Mouse (Mus musculus) olfactory bulb, adult 2 months (tissue): ENCODE results near the gene Rnf43. TPM values are rescaled to one million over a fixed set of nuclear protein-coding genes. Genes with fewer than 3 reads are reported as not detected.

ENCODE experiments used
- H3K27ac ChIP-seq: fragments of 200-500 bp; 2 replicates; pipeline ENCODE4 v1.5.1; 2012; ENCODE audit warnings: low read depth, low read length; ENCODE audit not compliant: insufficient read depth
- H3K4me1 ChIP-seq: fragments of 200-500 bp; 2 replicates; pipeline ENCODE4 v1.6.1; 2012; ENCODE audit warnings: low read length; ENCODE audit not compliant: control insufficient read depth, insufficient read depth
- H3K4me3 ChIP-seq: fragments of 200-500 bp; 2 replicates; pipeline ENCODE4 v1.5.1; 2012; ENCODE audit warnings: mild to moderate bottlenecking, low read depth, low read length, moderate library complexity; ENCODE audit not compliant: insufficient read depth
- CTCF ChIP-seq: fragments of 200-500 bp; IDR thresholded peaks from 2 replicates; pipeline ENCODE4 v1.5.1; 2012; ENCODE audit warnings: low read depth, mild to moderate bottlenecking, low read length, moderate library complexity; ENCODE audit not compliant: insufficient read depth
- POLR2A ChIP-seq: fragments of 200-500 bp; IDR thresholded peaks from 2 replicates; pipeline ENCODE4 v1.6.1; 2012; ENCODE audit warnings: mild to moderate bottlenecking, low read depth, low read length, moderate library complexity; ENCODE audit not compliant: insufficient read depth
- WGBS: fragments of 180-500 bp; shearing (Covaris S2); methylation state at CpG from one replicate; pipeline ENCODE4 v1.1.7; 2018; 5-methylcytosine and 5-hydroxymethylcytosine counted together
- polyA plus RNA-seq: library from polyadenylated mRNA; stranded (reverse); fragments of >200 nt; gene quantifications from 2 replicates; pipeline ENCODE4 v1.2.4, GENCODE M21; 2012; ENCODE audit warnings: low replicate concordance; ENCODE audit not compliant: missing spikeins, insufficient read depth, insufficient read length

The Rnf43 gene
- polyA plus RNA-seq, 1 experiment = not detected

- TF ChIP-seq CTCF (no peak), POLR2A (no peak)
- Histone ChIP-seq H3K4me3 (peak overlapping the region; percentile 18; the same call in 1 of the 2 replicates), H3K27ac (no peak overlapping the region), H3K4me1 (no peaks in the 10 kb centered on the region; the same call in 1 of the 2 replicates)
- 88% methylated on average over 25 of the region's 25 CpGs for WGBS
These were observed 94.8 kb downstream of the Rnf43 start for GRCm38 (mm10) chr11:87757001-87757954.

DNA sequence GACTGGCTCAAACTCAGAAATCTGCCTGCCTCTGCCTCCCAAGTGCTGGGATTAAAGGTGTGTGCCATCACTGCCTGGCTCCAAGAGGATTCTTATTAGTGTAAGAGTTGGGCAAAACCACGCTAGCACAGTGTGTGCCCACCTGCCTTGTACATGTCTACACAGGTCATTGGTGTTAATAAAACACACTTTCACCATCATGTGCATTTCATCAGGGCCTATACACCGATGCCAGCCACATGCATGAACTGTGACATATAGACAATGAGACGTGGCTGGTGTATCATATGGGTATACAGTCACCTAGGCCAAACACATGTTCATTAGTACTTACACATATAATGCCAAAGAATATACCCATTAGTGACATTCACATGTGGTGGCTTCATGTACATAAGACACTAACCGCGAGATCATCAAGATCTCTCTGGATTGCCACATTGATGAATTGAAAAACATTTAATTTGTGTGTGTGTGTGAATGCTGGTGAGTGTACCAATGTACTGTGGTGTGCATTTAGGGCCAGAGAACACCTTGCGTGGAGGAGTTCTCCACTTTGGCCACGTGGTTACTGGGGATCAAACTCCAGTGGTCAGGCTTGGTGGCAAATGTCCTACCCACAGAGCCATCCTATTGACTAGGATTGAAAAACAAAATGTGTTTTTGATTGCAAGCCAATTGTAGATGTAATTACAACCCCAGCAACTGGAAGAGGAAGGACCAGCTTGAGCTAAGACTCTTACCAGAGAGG, 95.8 kb downstream of the Rnf43 start:
- TF ChIP-seq CTCF = no peak
- no peak for TF ChIP-seq POLR2A
- 84% methylated on average over 7 of the region's 7 CpGs for WGBS
- no peak overlapping the region for H3K27ac ChIP-seq
- no peak overlapping the region for H3K4me3 ChIP-seq
- H3K4me1 ChIP-seq = peaks cover 2% of the 10 kb centered on the region; the same call in 1 of the 2 replicates

GRCm38 (mm10) chr11:87758957-87759608, 96.6 kb downstream of the Rnf43 start:
- Histone ChIP-seq H3K27ac (no peak overlapping the region), H3K4me1 (peaks cover 2% of the 10 kb centered on the region; the same call in 1 of the 2 replicates), H3K4me3 (no peak overlapping the region)
- no peak for TF ChIP-seq CTCF
- no peak for TF ChIP-seq POLR2A
- WGBS = 75% methylated on average over 4 of the region's 4 CpGs

GRCm38 (mm10) chr11:87759609-87760005, 97.1 kb downstream of the Rnf43 start:
- TF ChIP-seq CTCF (no peak), POLR2A (no peak)
- Histone ChIP-seq H3K27ac (peak overlapping the region; percentile 52), H3K4me1 (peaks cover 3% of the 10 kb centered on the region), H3K4me3 (no peak overlapping the region)
- WGBS = 0% methylated on average over 3 of the region's 3 CpGs

- TF ChIP-seq POLR2A (peak; percentile 75), CTCF (no peak)
- WGBS = 2% methylated on average over 23 of the region's 23 CpGs
- H3K4me1 ChIP-seq = peaks cover 9% of the 10 kb centered on the region
These were observed 98.0 kb downstream of the Rnf43 start, which contains the start of gene Tspoap1 for GRCm38 (mm10) chr11:87760301-87761081. TSS of gene Tspoap1 (plus strand) at chr11:87760541.

GRCm38 (mm10) chr11:87761181-87761721, 98.7 kb downstream of the Rnf43 start:
- WGBS = 31% methylated on average over 11 of the region's 11 CpGs
- no peak for TF ChIP-seq CTCF
- TF ChIP-seq POLR2A = no peak
- Histone ChIP-seq H3K27ac (peak overlapping the region; percentile 90), H3K4me3 (peak overlapping the region; percentile 63), H3K4me1 (peaks cover 16% of the 10 kb centered on the region)

More at GRCm38 (mm10) chr11:87760301-87761081, 98.0 kb downstream of the Rnf43 start, which contains the start of gene Tspoap1:
- peak within 1 kb of the TSS; percentile 90 for H3K27ac ChIP-seq
- H3K4me3 ChIP-seq = peak within 1 kb of the TSS; percentile 63

DNA sequence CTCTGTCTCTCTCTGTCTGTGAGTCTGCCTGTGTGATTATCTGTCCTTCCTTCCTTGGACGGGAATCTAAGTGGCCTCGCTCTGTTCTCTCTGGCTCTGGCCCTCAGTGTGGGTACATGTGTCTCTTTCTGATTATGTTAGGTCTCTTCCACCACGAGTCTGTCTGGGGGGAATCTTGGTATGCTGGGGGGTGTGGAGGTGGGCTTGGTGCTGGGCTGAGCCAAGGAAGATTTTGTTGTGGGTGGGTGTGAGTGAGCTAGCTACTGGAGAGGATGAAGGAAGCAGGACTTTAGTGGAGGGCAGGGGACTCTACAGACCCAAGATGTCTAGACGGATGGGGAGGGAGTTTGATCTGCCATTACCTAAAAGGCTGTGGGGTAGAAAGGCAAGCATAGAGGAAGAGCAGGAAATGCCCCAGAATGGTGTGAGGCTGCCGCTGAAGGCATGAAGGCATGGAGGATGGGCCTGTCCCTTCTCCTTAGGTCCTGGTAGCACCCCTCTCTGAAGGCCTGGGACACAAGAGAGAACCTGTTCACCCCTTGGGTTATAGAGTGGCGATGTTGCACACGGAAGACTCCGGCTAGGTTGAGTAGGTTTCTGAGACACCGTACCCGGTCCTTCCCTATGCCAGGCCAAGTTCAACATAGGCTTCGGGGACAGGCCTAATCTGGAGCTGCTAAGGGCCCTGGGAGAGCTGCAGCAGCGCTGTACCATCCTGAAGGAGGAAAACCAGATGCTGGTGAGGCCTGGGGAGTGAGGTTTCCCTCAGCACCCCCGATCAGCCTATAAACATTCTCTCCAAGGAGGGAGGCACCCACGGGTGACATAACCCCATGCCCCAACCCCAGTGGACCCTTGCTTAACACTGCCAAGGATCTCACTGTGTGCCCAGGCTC, 99.5 kb downstream of the Rnf43 start:
- Histone ChIP-seq H3K27ac (peak overlapping the region; percentile 90), H3K4me3 (peak overlapping the region; percentile 63), H3K4me1 (peaks cover 21% of the 10 kb centered on the region)
- WGBS = 36% methylated on average over 14 of the region's 14 CpGs
- no peak for TF ChIP-seq CTCF
- TF ChIP-seq POLR2A = no peak
